Mouse (Mus musculus) layer of hippocampus, adult 9-11 months (tissue): Measurements from ENCODE around the gene Rbp4.

ENCODE experiments used
- DNase-seq: peaks from one replicate; pipeline ENCODE4 v3.0.0; 2022

Rbp4 gene

DNA sequence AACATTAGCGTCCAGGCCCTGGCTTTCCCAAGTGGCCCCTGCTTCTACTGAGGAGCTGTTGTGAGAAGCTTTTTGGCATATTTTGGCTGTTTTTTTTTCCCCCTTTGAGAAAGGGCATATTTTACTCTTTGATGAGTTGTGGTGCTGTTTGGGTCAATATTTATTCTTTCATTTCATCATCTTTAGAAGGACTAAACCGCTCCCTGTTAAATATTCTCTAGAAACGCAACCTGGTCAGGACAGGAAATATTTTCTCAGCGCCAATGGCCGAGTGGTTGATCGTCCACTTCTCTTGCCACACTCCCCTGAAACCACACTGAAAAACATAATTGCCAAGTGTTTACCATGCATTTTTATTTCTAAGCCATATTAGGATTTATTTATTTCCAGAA lies at the start of gene Rbp4:
Rbp4 (minus strand) TSS at position 63 of the 392 bp plus-strand sequence.
- no peak for DNase-seq

DNA sequence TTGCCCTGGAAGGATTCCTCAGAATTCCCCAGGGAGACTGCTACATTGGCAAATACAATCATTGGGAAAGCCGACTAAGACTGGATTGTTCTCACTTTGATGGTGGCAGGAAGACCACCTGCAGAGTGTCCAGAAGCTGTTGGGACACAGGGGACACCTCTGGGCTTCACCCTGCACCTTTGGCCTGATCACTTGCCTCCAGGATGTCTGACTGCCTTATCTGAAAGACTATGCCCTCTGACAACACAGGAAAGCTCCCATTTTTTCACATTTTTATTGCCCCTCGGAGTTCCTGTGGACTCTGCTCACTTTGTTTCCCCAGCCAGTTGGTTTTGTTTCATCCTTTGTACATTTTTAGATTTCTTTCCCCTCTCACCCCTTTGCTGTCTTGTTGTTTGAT lies 39.6 kb upstream of the Rbp4 start:
- no peak for DNase-seq

GRCm38 (mm10) chr19:38161648-38162354 lies 36.7 kb upstream of the Rbp4 start:
- DNase-seq: no peak

DNA sequence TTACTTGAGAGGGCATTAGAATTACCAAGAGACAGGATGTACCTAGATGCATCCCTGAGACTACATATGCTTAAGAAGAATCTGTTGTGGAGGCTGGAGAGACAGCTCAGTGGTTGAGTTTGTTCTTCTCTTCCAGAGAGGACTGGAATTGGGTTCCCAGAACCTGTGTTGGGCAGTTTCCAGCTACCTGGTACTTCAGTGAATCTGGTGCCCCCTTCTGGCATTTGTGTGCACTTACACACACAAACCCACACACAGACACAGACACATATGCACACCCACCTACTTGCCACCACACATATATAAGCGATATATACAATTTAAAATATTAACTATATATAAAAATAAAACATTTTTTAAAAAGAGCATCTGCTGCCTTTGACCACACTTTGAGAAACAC lies 31.2 kb upstream of the Rbp4 start:
- DNase-seq: no peak

GRCm38 (mm10) chr19:38143540-38144271 lies 18.6 kb upstream of the Rbp4 start:
- DNase-seq: no peak

DNA sequence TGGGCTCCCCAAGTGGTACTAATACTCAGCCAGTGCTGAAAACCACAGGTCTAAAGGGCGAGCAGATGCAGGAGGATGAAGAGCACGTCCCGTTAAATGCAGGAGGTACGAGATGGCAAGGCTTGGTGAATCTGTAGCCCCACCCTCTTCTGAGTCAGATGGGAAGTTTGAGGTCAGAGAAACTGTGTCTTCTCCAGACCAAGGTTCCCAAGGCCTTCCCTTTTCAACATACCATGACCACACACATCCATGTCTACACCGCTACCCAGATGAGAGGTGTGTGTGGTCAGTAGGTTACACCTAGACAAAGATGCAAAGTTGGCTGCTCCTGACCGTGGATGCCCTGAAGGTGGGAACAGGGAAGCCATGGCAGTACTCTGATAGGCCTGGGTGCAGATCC lies 9.7 kb upstream of the Rbp4 start:
- DNase-seq: no peak

DNA sequence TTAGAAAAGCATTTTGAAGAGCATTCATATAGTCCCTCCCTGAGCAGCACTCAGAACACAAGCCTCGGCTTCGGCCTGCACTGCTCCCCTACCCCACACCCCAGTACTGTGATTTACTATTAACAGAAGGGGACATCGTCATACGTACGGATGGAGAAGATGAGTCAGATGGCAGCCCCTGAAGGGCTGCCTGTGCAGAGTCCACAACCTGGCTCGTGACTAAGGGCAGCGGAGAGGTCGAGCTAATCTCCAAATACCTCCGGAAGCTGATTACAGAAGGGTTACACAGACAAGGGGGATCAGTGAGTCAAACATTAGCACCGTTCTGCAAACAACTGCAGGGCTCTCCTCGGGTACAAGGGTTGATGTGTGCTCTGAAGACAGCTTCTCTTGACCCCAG lies 8.9 kb upstream of the Rbp4 start:
- DNase-seq: no peak

DNA sequence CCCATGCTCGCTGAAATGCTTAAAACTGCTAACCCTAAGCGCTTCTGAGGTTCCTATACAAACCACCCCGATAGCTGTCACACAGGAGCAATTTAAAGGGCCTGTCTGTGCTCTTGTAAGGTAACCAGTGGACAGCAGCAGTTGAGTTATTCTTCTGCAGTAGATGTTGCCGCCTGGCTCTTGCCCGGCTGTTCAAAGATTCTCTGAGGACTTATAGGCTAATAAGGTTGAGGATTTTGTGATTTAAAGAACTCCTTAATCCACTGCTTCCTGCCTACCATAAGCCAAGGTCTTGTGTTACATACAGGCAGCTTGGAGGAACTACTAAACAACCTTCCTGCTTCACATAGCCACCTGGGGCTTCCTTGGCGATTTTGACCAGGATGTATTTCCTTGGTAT lies 7.4 kb upstream of the Rbp4 start, which contains the start of gene Pde6c:
Pde6c (plus strand) TSS at position 301 of the 400 bp plus-strand sequence.
- no peak for DNase-seq

- no peak for DNase-seq
Observed at GRCm38 (mm10) chr19:38126656-38127055, 1.6 kb upstream of the Rbp4 start.

GRCm38 (mm10) chr19:38124401-38125218 lies 471 bp downstream of the Rbp4 start:
- DNase-seq: no peak

DNA sequence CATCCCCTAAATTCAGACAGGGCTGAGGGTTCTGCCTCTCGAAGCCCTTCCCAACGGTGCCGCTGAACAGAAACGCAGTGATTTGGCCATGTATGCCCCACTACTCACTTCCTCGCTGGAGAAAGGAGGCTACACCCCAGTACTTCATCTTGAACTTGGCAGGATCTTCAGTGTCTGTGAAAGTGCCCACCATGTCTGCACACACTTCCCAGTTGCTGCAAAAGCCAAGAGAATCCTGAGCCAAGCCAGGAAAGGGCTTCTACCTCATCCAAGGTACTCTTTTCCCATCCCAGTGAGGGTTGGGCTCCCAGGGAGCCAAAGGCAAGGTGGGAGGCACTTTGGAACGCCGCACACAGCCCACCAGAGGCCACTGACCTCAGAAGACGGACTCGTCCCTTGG lies 1.2 kb downstream of the Rbp4 start:
- no peak for DNase-seq

DNA sequence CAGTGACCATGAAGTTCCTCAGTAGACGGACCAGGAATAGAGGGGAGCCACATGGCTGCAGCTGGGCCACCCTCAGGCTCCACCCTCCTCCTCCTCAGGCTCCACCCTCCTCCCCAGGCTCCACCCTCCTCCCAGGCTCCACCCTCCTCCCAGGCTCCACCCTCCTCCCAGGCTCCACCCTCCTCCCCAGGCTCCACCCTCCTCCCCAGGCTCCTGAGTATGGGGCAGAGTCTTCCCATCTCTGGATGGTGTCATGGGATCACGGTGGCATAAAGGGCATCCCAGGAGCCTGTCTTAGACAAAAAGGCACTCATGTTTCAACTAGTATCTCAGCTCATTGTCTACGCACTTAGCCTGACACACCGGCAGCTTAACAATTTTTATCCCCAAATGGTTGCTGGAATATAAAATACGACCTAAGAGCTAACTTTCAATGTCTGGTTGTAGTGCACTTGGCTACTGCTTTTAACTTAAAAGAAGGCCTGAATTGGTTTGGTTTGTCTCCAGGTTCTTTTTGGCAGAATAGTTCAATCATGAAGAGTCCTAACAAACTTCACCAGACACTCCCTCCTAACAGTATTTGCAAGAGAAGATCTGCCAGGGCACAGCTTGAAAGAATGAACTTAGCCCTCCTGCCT lies 4.8 kb downstream of the Rbp4 start:
- no peak for DNase-seq

DNA sequence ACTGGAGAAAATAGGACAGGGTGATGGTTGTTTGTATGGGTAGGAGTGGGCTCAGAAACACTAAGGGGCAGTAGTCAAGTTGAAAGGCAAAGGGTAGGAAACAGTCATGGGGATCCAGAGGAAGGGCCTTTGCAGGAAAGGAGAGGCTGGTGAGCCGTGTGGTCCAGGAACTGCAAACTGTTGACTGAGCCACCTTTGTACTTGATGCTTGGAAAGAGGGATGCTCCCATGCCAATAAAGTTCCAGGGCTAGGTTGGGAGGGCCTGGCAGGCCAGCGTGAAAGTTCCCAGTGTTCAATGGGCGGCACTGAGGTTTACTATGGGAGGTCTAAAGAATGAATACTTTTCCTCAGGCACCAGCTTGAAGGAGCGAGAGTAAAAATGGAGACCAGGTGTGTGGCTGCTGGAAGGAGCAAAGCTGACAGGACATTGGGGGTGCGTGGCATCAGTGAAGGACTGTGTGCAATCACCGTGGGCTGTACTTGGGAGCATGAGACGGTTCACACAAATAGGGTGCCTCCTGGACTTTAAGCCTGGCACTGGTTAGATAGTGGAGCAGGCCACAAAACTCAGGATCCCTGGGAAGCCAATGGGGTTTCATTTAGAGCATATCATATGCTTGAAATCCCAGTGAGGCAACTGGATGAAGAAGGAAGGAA lies 10.1 kb downstream of the Rbp4 start:
- DNase-seq: no peak

DNA sequence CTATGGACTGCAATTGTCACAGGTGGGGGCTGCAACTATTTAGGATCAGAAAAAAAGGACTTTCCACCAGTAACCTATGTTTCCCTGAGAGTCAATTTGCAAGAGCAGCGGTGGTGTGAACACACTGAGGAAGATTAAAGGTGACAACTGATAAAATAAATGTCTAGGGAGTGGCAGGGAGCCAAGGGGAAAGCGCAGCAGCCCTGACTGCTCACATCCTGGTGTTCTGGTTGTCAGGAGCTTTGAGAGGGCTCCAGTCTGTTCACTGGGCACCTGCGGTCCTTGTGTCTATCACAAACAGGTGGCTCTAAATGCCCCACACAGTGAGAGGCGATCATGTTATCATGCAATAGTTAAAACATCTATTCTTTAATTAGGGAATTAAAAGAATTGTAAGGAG lies 12.5 kb downstream of the Rbp4 start:
- no peak for DNase-seq

DNA sequence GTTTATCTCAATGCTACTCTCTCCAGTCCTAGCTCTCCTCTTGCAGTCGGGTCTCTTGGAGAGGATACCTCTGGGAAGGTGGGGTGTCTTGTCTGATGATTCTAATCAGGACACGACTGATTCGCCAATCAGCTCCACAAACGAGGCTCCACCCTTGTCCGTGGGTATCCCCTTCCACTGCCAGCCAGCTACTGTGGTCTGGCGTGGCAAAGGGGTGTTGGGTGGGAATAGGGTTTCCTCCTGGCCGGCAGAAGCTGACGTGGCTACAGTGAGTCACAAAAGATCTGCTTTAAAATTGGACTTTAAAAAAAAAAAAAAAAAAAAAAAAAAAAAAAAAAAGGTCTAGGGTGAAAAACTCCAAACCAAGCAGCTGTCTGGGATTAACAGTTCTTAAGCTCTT lies 14.0 kb downstream of the Rbp4 start:
- no peak for DNase-seq

GRCm38 (mm10) chr19:38109506-38110242 lies 15.4 kb downstream of the Rbp4 start:
- no peak for DNase-seq

DNA sequence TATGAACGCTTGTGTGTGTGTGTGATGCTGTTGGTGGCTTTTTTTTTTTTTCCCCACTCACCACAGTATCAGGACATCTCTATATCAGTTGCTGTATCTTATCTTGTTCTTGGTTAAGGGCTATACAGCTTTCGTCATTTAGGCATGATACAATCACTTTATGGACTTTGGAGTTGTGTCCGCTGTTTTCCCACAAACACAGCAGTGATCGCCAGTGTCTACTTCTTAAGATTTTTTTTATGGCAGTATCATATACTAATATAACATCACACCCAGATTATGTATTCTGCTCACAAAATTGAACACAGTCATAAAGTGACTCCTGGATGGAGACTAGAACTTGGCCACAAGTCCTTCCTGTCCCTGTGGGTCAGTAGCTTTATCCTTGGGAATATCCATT lies 17.2 kb downstream of the Rbp4 start:
- no peak for DNase-seq

DNA sequence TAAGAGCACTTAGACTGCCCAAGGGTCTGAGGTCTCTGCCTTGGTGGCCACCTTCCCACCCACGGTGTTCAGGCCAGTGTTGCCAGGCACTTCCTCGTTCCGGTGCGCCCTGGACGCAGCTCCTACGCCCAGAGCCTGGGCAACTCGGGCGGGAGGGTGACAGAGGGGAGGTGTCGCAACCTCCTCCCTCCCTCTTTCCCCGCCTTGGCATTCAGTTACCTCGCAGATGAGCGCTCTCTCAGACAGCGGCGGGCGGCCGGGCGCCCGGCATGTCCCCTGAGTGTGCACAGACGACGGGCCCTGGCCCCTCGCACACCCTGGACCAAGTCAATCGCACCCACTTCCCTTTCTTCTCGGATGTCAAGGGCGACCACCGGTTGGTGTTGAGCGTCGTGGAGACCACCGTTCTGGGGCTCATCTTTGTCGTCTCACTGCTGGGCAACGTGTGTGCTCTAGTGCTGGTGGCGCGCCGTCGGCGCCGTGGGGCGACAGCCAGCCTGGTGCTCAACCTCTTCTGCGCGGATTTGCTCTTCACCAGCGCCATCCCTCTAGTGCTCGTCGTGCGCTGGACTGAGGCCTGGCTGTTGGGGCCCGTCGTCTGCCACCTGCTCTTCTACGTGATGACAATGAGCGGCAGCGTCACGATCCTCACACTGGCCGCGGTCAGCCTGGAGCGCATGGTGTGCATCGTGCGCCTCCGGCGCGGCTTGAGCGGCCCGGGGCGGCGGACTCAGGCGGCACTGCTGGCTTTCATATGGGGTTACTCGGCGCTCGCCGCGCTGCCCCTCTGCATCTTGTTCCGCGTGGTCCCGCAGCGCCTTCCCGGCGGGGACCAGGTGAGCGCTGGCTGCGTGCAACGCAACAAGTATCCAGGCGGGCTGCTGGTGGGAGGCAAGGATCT lies 28.0 kb downstream of the Rbp4 start, which contains the start of gene Ffar4:
Ffar4 (plus strand) TSS at position 214 of the 901 bp plus-strand sequence.
- no peak for DNase-seq

DNA sequence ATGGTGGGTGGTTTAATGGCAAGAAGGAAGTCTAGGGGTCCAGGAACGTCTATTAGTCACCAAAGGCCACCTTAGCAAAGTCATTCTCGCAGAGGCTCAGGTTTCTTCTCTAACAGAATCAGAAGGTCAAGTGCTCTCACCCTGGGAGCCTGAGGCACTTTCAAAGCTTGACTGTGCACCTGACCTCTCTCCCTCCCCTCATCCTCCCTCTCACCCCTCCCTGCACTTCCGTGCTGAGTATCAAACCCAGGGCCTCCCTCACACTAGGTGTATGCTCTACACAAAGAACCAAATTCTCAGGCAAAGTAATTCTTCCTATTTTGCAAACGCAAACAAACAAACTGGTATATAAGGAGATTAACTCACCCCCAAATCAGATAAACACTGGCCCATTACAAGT lies 28.9 kb downstream of the Rbp4 start:
- DNase-seq: no peak

DNA sequence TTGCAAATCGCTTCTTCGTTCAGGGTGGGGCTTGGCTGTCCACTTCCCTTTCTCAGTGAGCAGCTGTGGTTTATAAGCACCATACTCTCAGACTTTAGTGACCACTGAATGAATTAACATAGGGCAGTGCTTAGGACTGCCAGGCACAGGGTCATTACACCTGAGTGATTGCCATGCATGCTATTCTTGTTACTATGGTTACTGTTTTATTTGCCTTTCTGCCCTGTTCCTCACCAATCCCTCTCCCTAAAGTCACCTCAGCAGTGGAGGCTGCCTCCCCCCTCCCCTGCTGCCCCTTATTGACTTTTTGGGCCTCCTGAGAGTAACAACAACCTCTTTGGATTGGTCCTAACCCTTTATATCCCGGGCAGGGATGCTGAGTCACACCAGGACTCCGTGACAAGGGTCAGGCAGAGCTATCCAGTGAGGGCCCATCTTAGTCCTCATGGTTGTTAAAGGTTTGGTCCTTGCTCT lies 33.5 kb downstream of the Rbp4 start:
- DNase-seq: no peak

DNA sequence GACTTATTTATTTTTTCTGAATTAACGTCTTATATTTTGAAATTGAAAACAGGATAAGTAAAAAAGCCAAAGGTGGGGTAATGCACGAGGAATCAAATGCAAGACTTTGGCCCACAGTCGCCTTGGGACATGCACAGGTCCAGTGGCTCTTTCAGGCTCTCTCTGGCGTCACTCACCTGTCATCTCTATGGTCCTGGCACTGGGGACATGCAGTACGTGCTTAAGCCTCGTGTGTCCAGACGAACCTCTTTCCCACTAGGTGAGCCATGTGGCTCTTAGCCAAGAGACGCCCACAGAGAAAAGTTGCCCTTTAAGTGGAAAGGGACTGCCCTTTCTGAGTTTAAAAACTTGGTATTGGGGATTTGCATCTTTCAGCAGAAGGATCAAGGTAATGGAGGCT lies 35.7 kb downstream of the Rbp4 start:
- no peak for DNase-seq
